Comparison of ENCODE assay signal across 12 mouse cellular contexts in genomic region chr2:173172386-173172785, GRCm38 (mm10). TPM values are rescaled to one million over a fixed set of nuclear protein-coding genes. Genes with fewer than 3 reads are reported as not detected.
DNase-seq lines count a peak whose midpoint lies in the region; ATAC-seq and TF ChIP-seq lines count a peak whose summit lies in the region.
"Had no signal": no experiment of that assay in that cellular context is flagged by ENCODE, and none has a peak within 500 bp of the region (broad histone marks: within the 10 kb centered on the region; RNA-seq: fewer than 3 reads in every experiment).

No protein-coding gene starts in this region.

- H3K27me3 ChIP-seq in forebrain, embryonic 12.5 days: peaks cover 27% of the 10 kb centered on the region
- no peaks in the 10 kb centered on the region for H3K27me3 ChIP-seq in hindbrain, embryonic 16.5 days (replicated peaks; ENCODE audit: control insufficient read depth, insufficient read depth, low read length)
- no peaks in the 10 kb centered on the region for H3K27me3 ChIP-seq in midbrain, postnatal 0 days (ENCODE audit: insufficient read depth, low read length)

- no peak for DNase-seq in layer of hippocampus, adult 2 months (ENCODE audit: low spot score in 2 of 2)
- DNase-seq in layer of hippocampus, adult 18-20 months (ENCODE audit: low spot score in 2 of 2): no peak
- DNase-seq in midbrain, postnatal 0 days (ENCODE audit: low spot score): no peak
- DNase-seq in embryo, embryonic 11 days: no peak
- DNase-seq in right cerebral cortex, postnatal 4 days: no peak
- DNase-seq in right cerebral cortex, adult 18-20 months: no peak
- DNase-seq: cerebellum, adult 11-12 months; liver, embryonic 13.5 days had no signal

- H3K9me3 ChIP-seq in forebrain, embryonic 12.5 days: no peaks in the 10 kb centered on the region
- no peaks in the 10 kb centered on the region for H3K9me3 ChIP-seq in hindbrain, embryonic 16.5 days (ENCODE audit: control insufficient read depth, low read length)
- no peaks in the 10 kb centered on the region for H3K9me3 ChIP-seq in midbrain, postnatal 0 days (ENCODE audit: low read length)

- no peak for TF ChIP-seq CTCF in layer of hippocampus, adult 2 months (conservative IDR thresholded peaks at IDR 0.05)
- no peak for TF ChIP-seq CTCF in midbrain, postnatal 0 days (IDR thresholded peaks at IDR 0.05)

- no peaks in the 10 kb centered on the region for H3K36me3 ChIP-seq in forebrain, embryonic 12.5 days (replicated peaks)
- no peaks in the 10 kb centered on the region for H3K36me3 ChIP-seq in hindbrain, embryonic 16.5 days (ENCODE audit: control insufficient read depth, insufficient read depth, low read length)
- H3K36me3 ChIP-seq in midbrain, postnatal 0 days (ENCODE audit: insufficient read depth, low read length): no peaks in the 10 kb centered on the region
- H3K36me3 ChIP-seq: liver, embryonic 13.5 days had no signal

- H3K9ac ChIP-seq in forebrain, embryonic 12.5 days: no peak overlapping the region
- no peak overlapping the region for H3K9ac ChIP-seq in hindbrain, embryonic 16.5 days (ENCODE audit: low read depth, low read length)
- no peak overlapping the region for H3K9ac ChIP-seq in midbrain, postnatal 0 days (replicated peaks; ENCODE audit: low read length, poor library complexity, severe bottlenecking)
- H3K9ac ChIP-seq: liver, embryonic 13.5 days had no signal

- H3K27ac ChIP-seq in layer of hippocampus, adult 2 months: peak overlapping the region; percentile 94
- peak overlapping the region; percentile 95 for H3K27ac ChIP-seq in forebrain, embryonic 12.5 days
- peak overlapping the region; percentile 16 for H3K27ac ChIP-seq in hindbrain, embryonic 16.5 days (ENCODE audit: low read depth, low read length)
- 0 out of 2 replicates have a peak overlapping the region, but pooled peaks have one; percentile 62 for H3K27ac ChIP-seq in midbrain, postnatal 0 days (ENCODE audit: low read depth, low read length)
- H3K27ac ChIP-seq: liver, embryonic 13.5 days had no signal

- no peak overlapping the region for H3K4me2 ChIP-seq in forebrain, embryonic 12.5 days
- no peak overlapping the region for H3K4me2 ChIP-seq in hindbrain, embryonic 16.5 days (ENCODE audit: low read length)
- H3K4me2 ChIP-seq in midbrain, postnatal 0 days (ENCODE audit: low read depth, low read length, poor library complexity, severe bottlenecking): no peak overlapping the region

- H3K4me3 ChIP-seq in layer of hippocampus, adult 2 months: no peak overlapping the region
- no peak overlapping the region for H3K4me3 ChIP-seq in forebrain, embryonic 12.5 days (replicated peaks)
- H3K4me3 ChIP-seq in hindbrain, embryonic 16.5 days (ENCODE audit: low read length): no peak overlapping the region
- no peak overlapping the region for H3K4me3 ChIP-seq in midbrain, postnatal 0 days (ENCODE audit: low read depth, low read length)
- H3K4me3 ChIP-seq: liver, embryonic 13.5 days had no signal

- peaks cover 36% of the 10 kb centered on the region for H3K4me1 ChIP-seq in forebrain, embryonic 12.5 days
- peaks cover 36% of the 10 kb centered on the region for H3K4me1 ChIP-seq in hindbrain, embryonic 16.5 days (ENCODE audit: control insufficient read depth, insufficient read depth, low read depth, low read length)
- peaks cover 15% of the 10 kb centered on the region for H3K4me1 ChIP-seq in midbrain, postnatal 0 days (ENCODE audit: insufficient read depth, low read length)

- no peak for ATAC-seq in forebrain, embryonic 12.5 days (ENCODE audit: low FRiP score)
- no peak for ATAC-seq in hindbrain, embryonic 16.5 days
- ATAC-seq in midbrain, postnatal 0 days (ENCODE audit: low FRiP score): no peak

- 93% methylated on average over 1 of the region's 1 CpGs for WGBS in forebrain, embryonic 12.5 days
- WGBS in hindbrain, embryonic 16.5 days: 82% methylated on average over 1 of the region's 1 CpGs
- WGBS in midbrain, postnatal 0 days: 95% methylated on average over 1 of the region's 1 CpGs

RNA-seq across cellular contexts. Expression of gene Pck1, which starts 19.5 kb away (rescaled TPM):
- not detected for total RNA-seq in layer of hippocampus, adult 2 months (2021)
- total RNA-seq in layer of hippocampus, adult 18-20 months (2021): not detected
- not detected in 2 replicates for polyA plus RNA-seq in forebrain, embryonic 12.5 days (2016; fragmentation: Nextera tagmentation; extraction: Ambion mirVana)
- not detected in 2 replicates for polyA plus RNA-seq in hindbrain, embryonic 16.5 days (2015; fragmentation: Nextera tagmentation; extraction: Ambion mirVana)
- total RNA-seq in midbrain, postnatal 0 days (2014; rRNA removed): not detected in 2 replicates
- 0.07 TPM in 1 of 2 replicates, not detected in the other for polyA plus RNA-seq in midbrain, postnatal 0 days (2015; fragmentation: Nextera tagmentation; extraction: Ambion mirVana)
- polyA plus RNA-seq: heart, embryonic 11.5 days had no signal

RNA-seq across cellular contexts. Expression of gene Zbp1, which starts 46.3 kb away (rescaled TPM):
- under 1 TPM in 1 of 2 experiments, not detected in 1; 0.28 TPM for total RNA-seq in layer of hippocampus, adult 2 months (2021)
- under 1 TPM in 1 of 2 experiments, not detected in 1; 0.30 TPM for total RNA-seq in layer of hippocampus, adult 18-20 months (2021)
- polyA plus RNA-seq in forebrain, embryonic 12.5 days (2016; fragmentation: Nextera tagmentation; extraction: Ambion mirVana): 0.34 TPM in 1 of 2 replicates, not detected in the other
- 0.20 TPM in 1 of 2 replicates, not detected in the other for polyA plus RNA-seq in hindbrain, embryonic 16.5 days (2015; fragmentation: Nextera tagmentation; extraction: Ambion mirVana)
- total RNA-seq in midbrain, postnatal 0 days (2014; rRNA removed): not detected in 2 replicates
- 0.38 and 0.57 TPM in 2 replicates for polyA plus RNA-seq in midbrain, postnatal 0 days (2015; fragmentation: Nextera tagmentation; extraction: Ambion mirVana)
- polyA plus RNA-seq: heart, embryonic 11.5 days had no signal

RNA-seq across cellular contexts. Expression of gene Ctcfl, which starts 53.1 kb away (rescaled TPM):
- not detected for total RNA-seq in layer of hippocampus, adult 2 months (2021)
- not detected for total RNA-seq in layer of hippocampus, adult 18-20 months (2021)
- polyA plus RNA-seq in forebrain, embryonic 12.5 days (2016; fragmentation: Nextera tagmentation; extraction: Ambion mirVana): 0.09 TPM in 1 of 2 replicates, not detected in the other
- polyA plus RNA-seq in hindbrain, embryonic 16.5 days (2015; fragmentation: Nextera tagmentation; extraction: Ambion mirVana): 0.08 TPM in 1 of 2 replicates, not detected in the other
- total RNA-seq in midbrain, postnatal 0 days (2014; rRNA removed): not detected in 2 replicates
- not detected in 2 replicates for polyA plus RNA-seq in midbrain, postnatal 0 days (2015; fragmentation: Nextera tagmentation; extraction: Ambion mirVana)
- polyA plus RNA-seq: urinary bladder, adult 2 months had no signal

Comparison
In these comparisons a context has a peak if more than half of its experiments do, and no peak if none do; other contexts are left out.
1. H3K27ac ChIP-seq: peak in every context shown above with its lines; median percentile 95 in forebrain, embryonic 12.5 days; 94 in layer of hippocampus, adult 2 months; 62 in midbrain, postnatal 0 days; 16 in hindbrain, embryonic 16.5 days.